In genomic region chr4:149484566-149484965, GRCm38 (mm10) we compare ENCODE assay signal across 9 mouse cellular contexts. TPM values are rescaled to one million over a fixed set of nuclear protein-coding genes. Genes with fewer than 3 reads are reported as not detected.
A peak's percentile ranks its signal among the peaks of the same experiment; 100 is the strongest.
DNase-seq lines count a peak whose midpoint lies in the region; ATAC-seq lines count a peak whose summit lies in the region.
"Had no signal": no experiment of that assay in that cellular context is flagged by ENCODE, and none has a peak within 500 bp of the region (broad histone marks: within the 10 kb centered on the region; RNA-seq: fewer than 3 reads in every experiment).

No protein-coding gene starts in this region.

- peak overlapping the region; percentile 78 for H3K4me2 ChIP-seq in intestine, embryonic 16.5 days (ENCODE audit: low read depth, low read length)
- peak overlapping the region; percentile 94 for H3K4me2 ChIP-seq in neural tube, embryonic 14.5 days (ENCODE audit: low read depth, low read length)

- H3K9me3 ChIP-seq in intestine, embryonic 16.5 days (ENCODE audit: control insufficient read depth, low read length), result no peaks in the 10 kb centered on the region
- H3K9me3 ChIP-seq in neural tube, embryonic 14.5 days (ENCODE audit: control insufficient read depth, low read length), result no peaks in the 10 kb centered on the region

- peak overlapping the region; percentile 84 for H3K4me3 ChIP-seq in intestine, embryonic 16.5 days (ENCODE audit: low read length)
- peak overlapping the region; percentile 67 for H3K4me3 ChIP-seq in neural tube, embryonic 14.5 days (ENCODE audit: low read depth, low read length)

- peak overlapping the region; percentile 71 for H3K9ac ChIP-seq in intestine, embryonic 16.5 days (ENCODE audit: low read depth, low read length)
- peak overlapping the region; percentile 63 for H3K9ac ChIP-seq in neural tube, embryonic 14.5 days (replicated peaks; ENCODE audit: low read depth, low read length)

- WGBS in intestine, embryonic 16.5 days, result 53% methylated on average over 3 of the region's 3 CpGs
- WGBS in neural tube, embryonic 14.5 days, result 62% methylated on average over 3 of the region's 3 CpGs

- DNase-seq in adrenal gland, postnatal 14 days, result peak; percentile 65
- DNase-seq in adrenal gland, postnatal 25 days, result no peak
- peak; percentile 8 for DNase-seq in right cerebral cortex, postnatal 25 days
- no peak for DNase-seq in right cerebral cortex, postnatal 36 days (ENCODE audit: low spot score in 2 of 2)
- DNase-seq in right cerebral cortex, adult 2 months (ENCODE audit: low spot score in 2 of 2), result no peak
- DNase-seq in ovary, postnatal 14 days (ENCODE audit: low spot score), result no peak

- peaks cover 4% of the 10 kb centered on the region; the same call in 1 of the 2 replicates for H3K4me1 ChIP-seq in intestine, embryonic 16.5 days (ENCODE audit: control insufficient read depth, insufficient read depth, low read length)
- H3K4me1 ChIP-seq in neural tube, embryonic 14.5 days (ENCODE audit: control insufficient read depth, insufficient read depth, low read length), result peaks cover 9% of the 10 kb centered on the region

- no peaks in the 10 kb centered on the region for H3K36me3 ChIP-seq in intestine, embryonic 16.5 days (ENCODE audit: control insufficient read depth, insufficient read depth, low read length)
- H3K36me3 ChIP-seq in neural tube, embryonic 14.5 days (ENCODE audit: control insufficient read depth, insufficient read depth, low read length), result peaks cover 26% of the 10 kb centered on the region

- H3K27me3 ChIP-seq in intestine, embryonic 16.5 days (replicated peaks; ENCODE audit: control insufficient read depth, insufficient read depth, low read length), result no peaks in the 10 kb centered on the region
- no peaks in the 10 kb centered on the region; the same call in 1 of the 2 replicates for H3K27me3 ChIP-seq in neural tube, embryonic 14.5 days (ENCODE audit: control insufficient read depth, insufficient read depth, low read length)

- 0 out of 2 replicates have a peak, but pooled peaks have one; percentile 0 for ATAC-seq in intestine, embryonic 16.5 days
- ATAC-seq in neural tube, embryonic 14.5 days (ENCODE audit: low read depth), result no peak

- H3K27ac ChIP-seq in intestine, embryonic 16.5 days (ENCODE audit: low read length), result peak overlapping the region; percentile 20; the same call in 1 of the 2 replicates
- H3K27ac ChIP-seq in neural tube, embryonic 14.5 days (ENCODE audit: low read depth, low read length), result no peak overlapping the region; the same call in 1 of the 2 replicates

RNA-seq across cellular contexts. Expression of gene Nmnat1, which starts 0.4 kb away (rescaled TPM):
- total RNA-seq in adrenal gland, postnatal 14 days (2021), result 16.1 and 17.9 TPM in 2 replicates
- total RNA-seq in adrenal gland, postnatal 25 days (2021), result 12.2 and 17.1 TPM in 2 replicates
- 14.7 and 15.2 TPM in 2 replicates for polyA plus RNA-seq in intestine, embryonic 16.5 days (2015; fragmentation: Nextera tagmentation; extraction: Ambion mirVana)
- 7.8 and 9.2 TPM in 2 replicates for polyA plus RNA-seq in neural tube, embryonic 14.5 days (2014; fragmentation: Nextera tagmentation; extraction: Ambion mirVana)

RNA-seq across cellular contexts. Expression of gene Lzic, which starts 0.5 kb away (rescaled TPM):
- total RNA-seq in adrenal gland, postnatal 14 days (2021), result 32.5 and 35.6 TPM in 2 replicates
- 25.8 and 26.5 TPM in 2 replicates for total RNA-seq in adrenal gland, postnatal 25 days (2021)
- 38.2 and 41.4 TPM in 2 replicates for polyA plus RNA-seq in intestine, embryonic 16.5 days (2015; fragmentation: Nextera tagmentation; extraction: Ambion mirVana)
- polyA plus RNA-seq in neural tube, embryonic 14.5 days (2014; fragmentation: Nextera tagmentation; extraction: Ambion mirVana), result 36.3 and 46.5 TPM in 2 replicates

RNA-seq across cellular contexts. Expression of gene Tmem274, which starts 7.4 kb away (rescaled TPM):
- total RNA-seq in adrenal gland, postnatal 14 days (2021), result not detected in 2 replicates
- total RNA-seq in adrenal gland, postnatal 25 days (2021), result not detected in 2 replicates
- polyA plus RNA-seq in intestine, embryonic 16.5 days (2015; fragmentation: Nextera tagmentation; extraction: Ambion mirVana), result 0.38 and 0.55 TPM in 2 replicates
- polyA plus RNA-seq in neural tube, embryonic 14.5 days (2014; fragmentation: Nextera tagmentation; extraction: Ambion mirVana), result not detected in 2 replicates
- polyA plus RNA-seq: gonadal fat pad, adult 2 months had no signal

RNA-seq across cellular contexts. Expression of gene Rbp7, which starts 29.8 kb away (rescaled TPM):
- total RNA-seq in adrenal gland, postnatal 14 days (2021), result 103 and 104 TPM in 2 replicates
- 7.0 and 13.4 TPM in 2 replicates for total RNA-seq in adrenal gland, postnatal 25 days (2021)
- 1.9 and 2.2 TPM in 2 replicates for polyA plus RNA-seq in intestine, embryonic 16.5 days (2015; fragmentation: Nextera tagmentation; extraction: Ambion mirVana)
- polyA plus RNA-seq in neural tube, embryonic 14.5 days (2014; fragmentation: Nextera tagmentation; extraction: Ambion mirVana), result not detected in 2 replicates

RNA-seq across cellular contexts. Expression of gene Ctnnbip1, which starts 33.5 kb away (rescaled TPM):
- total RNA-seq in adrenal gland, postnatal 14 days (2021), result 31.8 and 34.5 TPM in 2 replicates
- total RNA-seq in adrenal gland, postnatal 25 days (2021), result 24.6 and 39.4 TPM in 2 replicates
- polyA plus RNA-seq in intestine, embryonic 16.5 days (2015; fragmentation: Nextera tagmentation; extraction: Ambion mirVana), result 41.2 and 46.5 TPM in 2 replicates
- polyA plus RNA-seq in neural tube, embryonic 14.5 days (2014; fragmentation: Nextera tagmentation; extraction: Ambion mirVana), result 93.2 and 98.0 TPM in 2 replicates

Comparison
In these comparisons a context has a peak if more than half of its experiments do, and no peak if none do; other contexts are left out.
1. DNase-seq: peak in adrenal gland, postnatal 14 days (single experiment) and right cerebral cortex, postnatal 25 days (single experiment); none in adrenal gland, postnatal 25 days (single experiment), right cerebral cortex, postnatal 36 days (0 of 2), right cerebral cortex, adult 2 months (0 of 2) and ovary, postnatal 14 days (single experiment).